Mouse (Mus musculus): ENCODE data around the gene Rybp.

GRCm38 (mm10) chr6:100255411-100255810 lies 31.9 kb downstream of the Rybp start:
- TF ChIP-seq GATA1 (IDR thresholded peaks at IDR 0.05; ENCODE audit: low read length) (no peak), TAL1 (IDR thresholded peaks at IDR 0.05; ENCODE audit: low read length) (no peak)
